Mouse (Mus musculus) induced T-regulatory cell, adult 2 months (primary cell): ENCODE results near the gene Klhl32.
A peak's percentile ranks its signal among the peaks of the same experiment; 100 is the strongest.
"Not testable (repeated sequence)": the region's sequence is repeated elsewhere in the genome, so short reads cannot be mapped to it uniquely, and the experiment has no call there.

Experiments used
- DNase-seq: peaks from one replicate; pipeline ENCODE4 v3.0.0-alpha.2; 2012; ENCODE audit warnings: low read depth

The Klhl32 gene

DNA sequence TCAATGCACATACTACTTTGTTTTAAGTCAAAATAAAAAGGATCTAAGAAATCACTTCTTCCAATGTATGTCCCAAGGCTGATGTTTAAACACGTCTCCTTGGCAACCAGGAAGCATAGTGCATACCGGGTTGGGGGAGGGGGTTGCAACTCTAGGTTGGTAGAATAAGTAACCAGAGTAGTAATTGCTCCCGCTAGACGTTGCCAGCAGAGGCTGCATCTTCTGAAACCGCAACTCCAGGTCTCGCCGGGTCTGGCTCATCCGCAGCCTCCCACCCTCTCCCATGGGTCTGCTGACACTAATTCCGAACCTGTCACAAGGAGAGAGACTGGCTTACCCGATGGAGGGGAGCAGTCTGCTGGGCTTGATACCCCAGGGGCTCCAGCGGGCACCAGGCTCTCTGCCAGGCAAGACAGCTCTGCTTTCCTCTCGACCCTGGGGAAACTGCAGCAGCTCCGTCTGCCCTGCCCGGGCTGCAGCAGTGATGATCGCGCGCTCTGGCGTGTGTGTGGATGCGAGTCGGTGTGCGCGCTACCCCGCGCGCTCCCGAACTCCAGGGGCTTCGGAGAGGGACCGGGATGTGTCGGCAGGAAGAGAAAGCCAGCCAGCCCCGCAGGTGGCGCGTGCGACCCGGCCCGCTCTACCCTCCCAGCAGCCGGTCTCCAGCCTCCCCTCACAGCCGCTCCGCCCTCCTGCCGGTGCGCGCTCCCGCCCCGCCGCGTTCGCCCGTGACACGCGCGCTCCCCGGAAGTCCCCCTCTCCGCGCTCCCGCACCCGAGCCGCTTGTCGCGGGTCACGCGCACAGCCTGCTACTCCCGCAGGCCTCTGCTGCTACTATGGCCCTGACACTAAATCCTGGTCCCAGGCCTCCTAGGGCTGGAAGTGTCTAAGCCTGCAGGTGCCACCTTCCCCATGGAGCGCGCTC is at the start of gene Klhl32:
TSS of gene Klhl32 (minus strand) at position 724 of the 925 bp plus-strand sequence.
- peak; percentile 34 for DNase-seq

- peak; percentile 17 for DNase-seq
Measured at GRCm38 (mm10) chr4:24899146-24899545, 48.2 kb upstream of the Klhl32 start.

- peak; percentile 38 for DNase-seq
Measured at GRCm38 (mm10) chr4:24898636-24899035, 47.7 kb upstream of the Klhl32 start.

- DNase-seq = peak; percentile 96
Measured at GRCm38 (mm10) chr4:24897851-24898515, 47.1 kb upstream of the Klhl32 start, which contains the start of gene Ndufaf4. Ndufaf4 (plus strand) TSS chr4:24898083.

GRCm38 (mm10) chr4:24897351-24897750 is 46.4 kb upstream of the Klhl32 start:
- DNase-seq = no peak

- peak; percentile 72 for DNase-seq
Measured at GRCm38 (mm10) chr4:24896829-24897228, 45.9 kb upstream of the Klhl32 start.

DNA sequence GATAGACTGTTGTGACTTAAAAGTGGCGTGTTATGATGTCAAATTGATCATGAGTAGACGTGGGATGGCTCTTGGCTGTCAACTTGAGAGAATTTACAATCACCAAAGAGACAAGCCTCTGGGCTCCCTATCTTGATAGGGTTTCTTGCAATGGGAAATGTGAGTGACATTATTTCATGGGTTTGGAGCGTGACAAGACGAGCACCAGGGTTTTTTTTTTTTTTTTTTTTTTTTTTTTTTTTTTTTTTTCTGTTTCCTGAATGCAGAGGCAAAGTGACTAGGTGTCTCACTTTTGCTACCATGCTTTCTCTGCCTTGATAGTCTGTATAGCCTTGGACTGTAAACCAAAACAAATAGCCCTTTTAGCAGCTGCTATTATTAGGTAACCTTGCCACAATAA is 43.7 kb upstream of the Klhl32 start:
- DNase-seq = no peak

- not testable (repeated sequence) for DNase-seq
Measured at GRCm38 (mm10) chr4:24892293-24892692, 41.4 kb upstream of the Klhl32 start.

DNA sequence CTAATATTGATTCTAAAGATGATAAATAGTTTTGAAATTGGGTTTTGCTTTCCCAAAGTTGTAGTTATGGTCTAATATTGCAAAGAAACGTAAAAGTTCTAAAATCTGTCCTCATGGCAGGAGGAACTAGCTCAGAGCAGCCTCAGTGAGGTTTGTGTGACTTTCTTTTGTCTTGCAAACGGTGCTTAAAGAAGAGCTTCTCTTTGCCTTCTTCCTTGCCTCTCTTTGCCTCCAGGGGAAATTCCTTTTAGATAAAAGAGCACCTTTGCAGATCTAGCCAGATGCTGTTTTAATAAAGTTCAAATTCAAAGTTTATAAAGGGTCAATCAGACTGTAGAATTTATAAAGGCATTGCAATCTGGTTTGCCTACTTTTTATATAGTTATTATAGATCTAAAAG is 38.5 kb upstream of the Klhl32 start:
- not testable (repeated sequence) for DNase-seq

- no peak for DNase-seq
Measured at GRCm38 (mm10) chr4:24869230-24869629, 18.3 kb upstream of the Klhl32 start.

DNA sequence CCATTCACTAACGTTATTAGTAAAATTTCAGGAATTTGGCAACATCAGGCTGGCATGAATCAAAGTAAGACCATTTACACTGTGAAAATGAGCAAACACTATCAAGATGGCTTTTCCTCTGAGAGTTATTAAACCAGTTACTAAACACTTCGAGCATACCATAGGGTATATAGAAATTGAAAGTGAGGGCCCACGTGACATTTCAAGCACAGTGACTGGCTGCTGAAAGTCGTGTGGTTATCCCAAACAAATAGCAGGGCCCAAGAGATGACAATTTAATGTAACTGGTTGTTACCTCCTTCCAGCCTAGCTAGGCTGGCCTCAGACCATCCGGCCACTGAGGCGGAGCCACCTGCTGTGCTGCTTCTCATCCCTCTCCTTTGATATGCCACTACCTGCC is 14.8 kb upstream of the Klhl32 start:
- no peak for DNase-seq

- DNase-seq = no peak
Measured at GRCm38 (mm10) chr4:24847406-24847805, 3.5 kb downstream of the Klhl32 start.

DNA sequence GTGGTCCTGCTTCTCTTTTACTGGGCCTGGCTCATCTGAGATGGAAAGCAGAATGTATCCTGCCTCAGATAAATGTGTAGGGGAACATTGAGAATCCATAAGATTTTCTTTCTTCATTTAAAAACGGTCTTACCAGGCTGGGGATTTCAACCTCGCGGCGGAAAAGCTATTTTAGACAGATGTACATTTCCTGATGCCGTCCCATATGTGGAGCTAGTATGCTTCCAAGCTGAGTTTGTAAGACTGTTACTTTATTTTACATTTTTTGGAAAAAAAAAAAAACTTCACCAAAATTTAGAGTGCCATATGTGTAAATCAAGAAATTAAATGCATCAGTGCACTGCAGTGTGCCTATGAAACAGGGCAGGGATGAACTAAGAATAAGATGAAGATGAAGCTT is 5.4 kb downstream of the Klhl32 start:
- no peak for DNase-seq

GRCm38 (mm10) chr4:24838567-24838966 is 12.4 kb downstream of the Klhl32 start:
- DNase-seq = no peak

- DNase-seq = no peak
Measured at GRCm38 (mm10) chr4:24835555-24835954, 15.4 kb downstream of the Klhl32 start.

GRCm38 (mm10) chr4:24808316-24808715 is 42.6 kb downstream of the Klhl32 start:
- DNase-seq = no peak

DNA sequence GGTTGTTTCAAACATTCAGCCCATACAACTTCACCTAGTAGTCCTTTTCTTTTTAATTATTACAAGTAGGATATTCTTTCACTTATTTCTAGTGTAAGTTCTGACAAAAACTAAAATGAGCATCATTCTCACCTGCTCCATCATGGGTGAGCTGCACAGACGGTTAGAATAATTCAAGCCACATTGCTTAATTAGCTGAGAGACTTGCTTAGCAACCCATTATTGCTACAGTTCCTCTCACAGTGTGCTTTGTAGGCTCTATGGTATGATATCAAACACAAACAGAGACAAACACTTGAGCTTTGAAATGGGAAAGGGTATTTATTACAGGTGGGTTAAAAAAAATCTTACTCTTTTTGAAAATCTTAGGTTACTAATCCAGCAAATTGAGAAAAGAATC is 49.0 kb downstream of the Klhl32 start:
- no peak for DNase-seq

- no peak for DNase-seq
Measured at GRCm38 (mm10) chr4:24801343-24801742, 49.6 kb downstream of the Klhl32 start.

GRCm38 (mm10) chr4:24800345-24800936 is 50.5 kb downstream of the Klhl32 start:
- DNase-seq = no peak

DNA sequence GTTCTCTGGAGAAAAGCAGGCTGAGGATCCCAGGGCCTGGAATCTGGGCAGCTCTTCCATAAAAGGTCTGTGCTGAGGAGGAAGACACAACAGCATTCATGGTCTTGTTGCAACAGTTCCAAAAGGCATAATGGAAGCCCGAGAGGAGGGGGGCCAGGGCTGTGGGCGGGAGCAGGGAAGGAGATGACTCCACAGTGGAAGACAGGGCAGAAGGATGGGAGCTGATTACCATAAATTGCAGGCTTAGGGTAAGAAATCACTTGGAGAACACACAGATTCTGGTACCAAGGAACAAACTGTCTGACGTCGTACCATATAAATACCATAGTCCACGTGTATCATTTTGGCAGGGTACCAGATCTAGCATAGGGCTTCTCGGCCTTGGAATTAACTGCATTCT is 51.9 kb downstream of the Klhl32 start:
- DNase-seq = no peak

- DNase-seq = no peak
Measured at GRCm38 (mm10) chr4:24797868-24798267, 53.1 kb downstream of the Klhl32 start.

GRCm38 (mm10) chr4:24797280-24797679 is 53.6 kb downstream of the Klhl32 start:
- DNase-seq = no peak

GRCm38 (mm10) chr4:24796229-24796628 is 54.7 kb downstream of the Klhl32 start:
- no peak for DNase-seq
